In the genomic region with DNA sequence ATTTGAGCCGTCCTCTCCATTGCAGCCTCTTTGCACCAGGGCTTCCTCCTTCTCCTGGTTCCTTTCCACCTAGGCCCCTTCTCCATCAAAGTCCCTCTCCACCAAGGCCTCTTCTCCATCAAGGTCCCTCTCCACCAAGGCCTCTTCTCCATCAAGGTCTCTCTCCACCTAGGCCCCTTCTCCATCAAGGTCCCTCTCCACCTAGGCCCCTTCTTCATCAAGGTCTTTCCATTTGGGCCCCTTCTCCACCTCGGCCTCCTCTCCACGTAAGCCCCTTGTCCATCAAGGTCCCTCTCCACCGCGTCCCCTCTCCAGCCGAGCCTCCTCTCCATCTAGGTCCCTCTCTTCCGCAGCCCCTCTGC, we compare ENCODE assay signal across 8 mouse cellular contexts. TPM values are rescaled to one million over a fixed set of nuclear protein-coding genes. Genes with fewer than 3 reads are reported as not detected.
DNase-seq lines count a peak whose midpoint lies in the region; ATAC-seq and TF ChIP-seq lines count a peak whose summit lies in the region.

No protein-coding gene starts in this region.

- peak overlapping the region; percentile 97 for H3K27ac ChIP-seq in kidney, embryonic 14.5 days (ENCODE audit: low read depth, low read length)
- H3K27ac ChIP-seq in MEL (ENCODE audit: control insufficient read depth, low read depth, low read length) = no peak overlapping the region
- H3K27ac ChIP-seq in hindbrain, embryonic 12.5 days = peak overlapping the region; percentile 99
- H3K27ac ChIP-seq in midbrain, embryonic 15.5 days = peak overlapping the region; percentile 99

- intact Hi-C loops in left cerebral cortex, postnatal 4 days (cut with DNase I) = loop anchor here (10.0 kb wide), 1 partner anchor 54 kb away; no protein-coding TSS in a partner anchor

- no peak for TF ChIP-seq RAD21 in MEL (IDR thresholded peaks at IDR 0.05; ENCODE audit: low read depth, low read length)

- WGBS in kidney, embryonic 14.5 days = 6% methylated on average over 7 of the region's 7 CpGs
- WGBS in hindbrain, embryonic 12.5 days = 5% methylated on average over 7 of the region's 7 CpGs
- WGBS in midbrain, embryonic 15.5 days = 3% methylated on average over 7 of the region's 7 CpGs

- peak overlapping the region; percentile 64 for H3K4me2 ChIP-seq in kidney, embryonic 14.5 days (replicated peaks; ENCODE audit: low read depth, low read length)
- H3K4me2 ChIP-seq in hindbrain, embryonic 12.5 days (replicated peaks) = peak overlapping the region; percentile 99
- peak overlapping the region; percentile 93 for H3K4me2 ChIP-seq in midbrain, embryonic 15.5 days

- ATAC-seq in kidney, embryonic 14.5 days (ENCODE audit: low FRiP score, low TSS enrichment) = no peak; the same call in 1 of the 2 replicates
- ATAC-seq in hindbrain, embryonic 12.5 days (ENCODE audit: low FRiP score) = peak; percentile 74
- peak; percentile 82 for ATAC-seq in midbrain, embryonic 15.5 days (replicated peaks)

- H3K79me2 ChIP-seq in MEL (ENCODE audit: control insufficient read depth, insufficient read depth, low read length, poor library complexity) = peaks cover 45% of the 10 kb centered on the region

- peaks cover 36% of the 10 kb centered on the region for H3K4me1 ChIP-seq in kidney, embryonic 14.5 days (ENCODE audit: control insufficient read depth, insufficient read depth, low read length)
- peaks cover 12 to 39% of the 10 kb centered on the region in 2 experiments for H3K4me1 ChIP-seq in MEL (ENCODE audit: control insufficient read depth in 1 of 2, insufficient read depth in 2 of 2, low read length in 2 of 2)
- peaks cover 46% of the 10 kb centered on the region for H3K4me1 ChIP-seq in hindbrain, embryonic 12.5 days
- peaks cover 46% of the 10 kb centered on the region for H3K4me1 ChIP-seq in midbrain, embryonic 15.5 days

- no peak for DNase-seq in kidney, postnatal 25 days
- peak; percentile 59 for DNase-seq in MEL (ENCODE audit: low read depth, low spot score)
- no peak for DNase-seq in cerebellum, adult 9-10 months
- DNase-seq in left cerebral cortex, postnatal 4 days = no peak
- DNase-seq in gastrocnemius, postnatal 4 days (ENCODE audit: low spot score in 2 of 2) = no peak

- H3K9ac ChIP-seq in kidney, embryonic 14.5 days (ENCODE audit: low read depth, low read length) = peak overlapping the region; percentile 99
- H3K9ac ChIP-seq in MEL (ENCODE audit: control insufficient read depth, low read depth, low read length, poor library complexity, severe bottlenecking) = peak overlapping the region; percentile 65
- peak overlapping the region; percentile 100 for H3K9ac ChIP-seq in hindbrain, embryonic 12.5 days
- peak overlapping the region; percentile 98 for H3K9ac ChIP-seq in midbrain, embryonic 15.5 days

- no peak for TF ChIP-seq CTCF in MEL (IDR thresholded peaks at IDR 0.05 in 2 of 3, conservative IDR thresholded peaks at IDR 0.05 in 1 of 3; ENCODE audit: control insufficient read depth in 1 of 3, insufficient read depth in 1 of 3, low read depth in 2 of 3, low read length in 3 of 3, poor library complexity in 1 of 3, severe bottlenecking in 1 of 3)

- no peak for TF ChIP-seq POLR2A in MEL (IDR thresholded peaks at IDR 0.05; ENCODE audit: control insufficient read depth in 1 of 2, insufficient read depth in 1 of 2, low read depth in 1 of 2, low read length in 2 of 2, poor library complexity in 1 of 2)

- H3K9me3 ChIP-seq in kidney, embryonic 14.5 days (ENCODE audit: control insufficient read depth, low read length) = no peaks in the 10 kb centered on the region
- no peaks in the 10 kb centered on the region for H3K9me3 ChIP-seq in MEL (replicated peaks; ENCODE audit: insufficient read depth, low read length)
- no peaks in the 10 kb centered on the region for H3K9me3 ChIP-seq in hindbrain, embryonic 12.5 days (replicated peaks)
- H3K9me3 ChIP-seq in midbrain, embryonic 15.5 days = no peaks in the 10 kb centered on the region

- H3K27me3 ChIP-seq in kidney, embryonic 14.5 days (ENCODE audit: control insufficient read depth, insufficient read depth, low read length) = no peaks in the 10 kb centered on the region
- H3K27me3 ChIP-seq in MEL (ENCODE audit: control insufficient read depth in 1 of 2, insufficient read depth in 2 of 2, low read length in 2 of 2) = no peaks in the 10 kb centered on the region
- no peaks in the 10 kb centered on the region for H3K27me3 ChIP-seq in hindbrain, embryonic 12.5 days
- H3K27me3 ChIP-seq in midbrain, embryonic 15.5 days (replicated peaks) = no peaks in the 10 kb centered on the region

- H3K36me3 ChIP-seq in kidney, embryonic 14.5 days (ENCODE audit: control insufficient read depth, insufficient read depth, low read length) = no peaks in the 10 kb centered on the region
- peaks cover 0 to 27% of the 10 kb centered on the region in 2 experiments; a peak in 2 of 4 replicates for H3K36me3 ChIP-seq in MEL (ENCODE audit: control insufficient read depth in 1 of 2, insufficient read depth in 2 of 2, low read length in 2 of 2)
- no peaks in the 10 kb centered on the region for H3K36me3 ChIP-seq in hindbrain, embryonic 12.5 days
- H3K36me3 ChIP-seq in midbrain, embryonic 15.5 days (replicated peaks) = no peaks in the 10 kb centered on the region

- H3K4me3 ChIP-seq in kidney, embryonic 14.5 days (ENCODE audit: low read length) = peak overlapping the region; percentile 87
- peak overlapping the region; percentile 46 to 90 for H3K4me3 ChIP-seq in MEL (ENCODE audit: control insufficient read depth in 1 of 2, insufficient read depth in 1 of 2, low read depth in 2 of 2, low read length in 2 of 2)
- peak overlapping the region; percentile 97 for H3K4me3 ChIP-seq in hindbrain, embryonic 12.5 days
- H3K4me3 ChIP-seq in midbrain, embryonic 15.5 days = peak overlapping the region; percentile 94

- TF ChIP-seq EP300 in MEL (IDR thresholded peaks at IDR 0.05; ENCODE audit: low read depth in 1 of 2, low read length in 2 of 2) = no peak

TF ChIP-seq in MEL, 35 proteins besides CTCF, POLR2A, EP300 and RAD21:
- no peak for TF ChIP-seq TCF12 (IDR thresholded peaks at IDR 0.05; ENCODE audit: low read depth, low read length)
- no peak for TF ChIP-seq TAL1 (IDR thresholded peaks at IDR 0.05; ENCODE audit: low read length)
- no peak for TF ChIP-seq SMC3 (IDR thresholded peaks at IDR 0.05; ENCODE audit: low read depth, low read length)
- no peak for TF ChIP-seq MXI1 (IDR thresholded peaks at IDR 0.05; ENCODE audit: low read depth, low read length)
- no peak for TF ChIP-seq SIN3A (IDR thresholded peaks at IDR 0.05; ENCODE audit: low read length)
- no peak for TF ChIP-seq USF2 (IDR thresholded peaks at IDR 0.05; ENCODE audit: borderline replicate concordance in 1 of 2, insufficient read depth in 1 of 2, low read depth in 1 of 2, low read length in 2 of 2)
- TF ChIP-seq USF1 (IDR thresholded peaks at IDR 0.05; ENCODE audit: low read depth, low read length) = no peak

RNA-seq across cellular contexts. Expression of a gene that starts 0.3 kb away (rescaled TPM):
- polyA plus RNA-seq in kidney, embryonic 14.5 days (2014; fragmentation: Nextera tagmentation; extraction: Ambion mirVana) = 65.8 and 73.1 TPM in 2 replicates
- total RNA-seq in MEL (2012; rRNA removed) = 14.8 and 18.4 TPM in 2 replicates
- 10 to 100 TPM; 42.2 to 42.9 TPM for polyA plus RNA-seq in MEL (2012; ENCODE audit: insufficient read depth in 1 of 2, insufficient read length in 2 of 2, low read depth in 1 of 2, low replicate concordance in 2 of 2, missing spikeins in 1 of 2)
- polyA plus RNA-seq in hindbrain, embryonic 12.5 days (2016; fragmentation: Nextera tagmentation; extraction: Ambion mirVana) = 111 and 114 TPM in 2 replicates
- 85.4 and 92.2 TPM in 2 replicates for polyA plus RNA-seq in midbrain, embryonic 15.5 days (2015; fragmentation: Nextera tagmentation; extraction: Ambion mirVana)
- 100 to 1,000 TPM; 327 to 335 TPM for total RNA-seq in left cerebral cortex, postnatal 4 days (2021)
- total RNA-seq in gastrocnemius, postnatal 4 days (2021) = 100 to 1,000 TPM; 142 to 154 TPM

RNA-seq across cellular contexts. Expression of a gene that starts 55.2 kb away (rescaled TPM):
- 4.0 and 5.5 TPM in 2 replicates for polyA plus RNA-seq in kidney, embryonic 14.5 days (2014; fragmentation: Nextera tagmentation; extraction: Ambion mirVana)
- total RNA-seq in MEL (2012; rRNA removed) = 7.3 and 7.6 TPM in 2 replicates
- 10 to 100 TPM in 1 of 2 experiments, not detected in 1; 15.1 TPM for polyA plus RNA-seq in MEL (2012; ENCODE audit: insufficient read depth in 1 of 2, insufficient read length in 2 of 2, low read depth in 1 of 2, low replicate concordance in 2 of 2, missing spikeins in 1 of 2)
- polyA plus RNA-seq in hindbrain, embryonic 12.5 days (2016; fragmentation: Nextera tagmentation; extraction: Ambion mirVana) = 11.1 and 11.5 TPM in 2 replicates
- polyA plus RNA-seq in midbrain, embryonic 15.5 days (2015; fragmentation: Nextera tagmentation; extraction: Ambion mirVana) = 25.7 and 26.7 TPM in 2 replicates
- 10 to 100 TPM; 18.1 to 18.3 TPM for total RNA-seq in left cerebral cortex, postnatal 4 days (2021)
- 10 to 100 TPM; 71.5 to 76.7 TPM for total RNA-seq in gastrocnemius, postnatal 4 days (2021)
